Mouse (Mus musculus): ENCODE data around the gene Gins2.

GRCm38 (mm10) chr8:120563348-120563724 lies 25.8 kb downstream of the Gins2 start:
- TF ChIP-seq GATA1 (IDR thresholded peaks at IDR 0.05; ENCODE audit: borderline replicate concordance, low read length) (no peak), FLI1 (IDR thresholded peaks at IDR 0.05; ENCODE audit: low read length) (no peak)

Measured in megakaryocyte, embryonic 14.5 days (primary cell).